Mouse (Mus musculus) left cerebral cortex, adult 2 months (tissue): ENCODE measurements around the gene Rps6kc1. TPM values are rescaled to one million over a fixed set of nuclear protein-coding genes. Genes with fewer than 3 reads are reported as not detected.
"Not testable (repeated sequence)": the region's sequence is repeated elsewhere in the genome, so short reads cannot be mapped to it uniquely, and the experiment has no call there.

ENCODE experiments used
- DNase-seq, 2 experiments: peaks; one replicate each; pipeline ENCODE4 v3.0.0; 2021 to 2022; ENCODE audit warnings: low spot score in 2 of 2, mixed read lengths in 1 of 2; ENCODE audit errors: extremely low spot score in 1 of 2
- H3K27ac ChIP-seq: fragments of 200-600 bp; 2 replicates; pipeline ENCODE4 v1.8.1; 2022
- H3K4me3 ChIP-seq: fragments of 200-600 bp; 2 replicates; pipeline ENCODE4 v1.8.1; 2022
- CTCF ChIP-seq: fragments of 200-600 bp; IDR thresholded peaks from 2 replicates; pipeline ENCODE4 v1.8.1; 2022; ENCODE audit warnings: antibody characterized with exemption, mild to moderate bottlenecking, moderate library complexity
- intact Hi-C: fragments of 180-260 bp; cut with DNase I; formaldehyde crosslinking; loops from one replicate; pipeline ENCODE4 v1.15.1; 2025
- total RNA-seq, 2 experiments: library from RNA; stranded (reverse); gene quantifications; 2 replicates each; pipeline ENCODE4 v1.2.3; 2021

The Rps6kc1 gene
- total RNA-seq, 2 experiments from 2014 or later: 111 to 117 TPM

DNA sequence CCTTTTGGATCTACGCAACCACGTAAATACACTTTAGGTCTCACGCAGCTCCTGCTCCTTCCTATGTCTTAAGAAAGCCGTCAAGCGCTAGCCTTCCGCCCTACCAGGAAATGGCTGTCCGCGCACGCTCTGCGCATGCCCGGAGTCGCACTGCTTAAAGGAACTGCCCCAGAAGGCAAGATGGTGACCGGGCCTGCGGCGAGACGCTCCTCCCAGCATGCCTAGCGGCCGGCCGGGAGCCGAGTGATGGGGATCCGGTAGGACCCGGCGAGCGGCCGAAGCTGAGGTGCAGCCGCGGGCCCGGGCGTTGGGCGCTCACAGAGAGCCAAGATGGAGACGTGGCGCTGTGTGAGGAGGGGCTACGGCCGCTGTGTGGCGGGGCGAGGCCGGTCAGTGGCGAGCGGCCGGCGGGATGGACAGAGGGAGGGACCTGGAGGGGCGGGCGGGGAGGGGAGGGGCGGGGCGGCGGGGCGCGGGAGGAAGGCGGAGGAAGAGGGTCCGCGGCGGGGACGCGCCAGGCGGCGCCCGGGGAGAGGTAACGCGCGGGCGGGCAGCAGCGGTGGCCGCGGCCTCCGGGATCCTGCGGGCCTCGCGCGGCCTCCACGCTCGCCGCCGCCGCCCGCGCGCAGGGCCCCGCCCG lies 16.9 kb upstream of the Rps6kc1 start:
- Histone ChIP-seq H3K27ac (peak overlapping the region; percentile 97), H3K4me3 (peak overlapping the region; percentile 90)
- TF ChIP-seq CTCF: no peak
- DNase-seq: peak; percentile 97
- intact Hi-C loops: loop anchor here (1.0 kb wide), 1 partner anchor 17 kb away; the partner anchor contains the start of gene Rps6kc1

DNA sequence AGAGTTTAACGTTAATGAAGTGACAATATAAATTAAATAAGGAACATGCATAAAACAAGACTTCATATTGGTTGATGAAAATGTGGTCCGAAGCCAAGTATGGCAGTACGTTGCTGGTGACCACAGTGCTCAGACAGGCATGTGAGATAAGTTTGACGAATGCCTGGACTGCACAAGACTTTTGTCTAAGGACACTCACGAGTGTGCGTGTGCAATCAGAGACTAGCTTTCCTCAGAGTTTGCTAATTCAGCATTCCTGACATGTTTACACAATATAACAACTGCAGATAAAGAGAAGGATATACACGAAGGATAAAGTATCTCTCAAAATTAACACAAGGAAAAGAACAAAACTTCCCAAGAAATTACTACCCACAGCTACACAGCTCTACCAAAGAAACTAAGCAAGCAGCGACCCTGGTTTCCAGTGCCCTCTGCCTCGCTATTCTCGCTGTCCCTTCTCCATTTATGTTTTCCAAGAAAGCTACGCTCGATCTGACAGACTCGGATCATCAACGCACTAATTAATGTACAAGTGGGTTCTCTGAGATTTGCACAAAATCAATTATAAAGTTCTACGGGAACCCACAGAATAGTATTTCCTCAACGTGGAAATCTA lies 16.3 kb upstream of the Rps6kc1 start:
- TF ChIP-seq CTCF: no peak
- H3K27ac ChIP-seq: peak overlapping the region; percentile 97
- intact Hi-C loops: loop anchor here (1.0 kb wide), 1 partner anchor 17 kb away; the partner anchor contains the start of gene Rps6kc1
- no peak for DNase-seq
- peak overlapping the region; percentile 90 for H3K4me3 ChIP-seq

DNA sequence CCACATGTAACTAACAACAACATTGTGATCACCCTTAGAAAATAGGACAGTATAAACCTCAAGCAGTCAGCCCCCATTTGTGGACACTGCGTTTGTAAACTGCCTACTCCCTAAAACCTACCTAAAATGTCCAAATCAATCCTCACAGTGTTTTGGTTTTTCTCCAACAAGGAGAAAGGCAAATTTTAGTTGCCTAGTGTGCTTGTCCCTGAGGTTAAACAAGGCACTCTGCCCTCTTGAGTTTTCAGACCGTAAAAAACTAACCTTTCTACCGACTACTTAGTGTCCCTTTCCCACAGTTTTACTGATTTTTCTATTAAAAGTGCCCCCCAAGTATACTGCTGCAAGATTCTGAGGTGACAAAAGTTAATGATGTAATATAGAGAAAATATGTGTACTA lies 15.7 kb upstream of the Rps6kc1 start:
- H3K27ac ChIP-seq: no peak overlapping the region
- no peak for TF ChIP-seq CTCF
- intact Hi-C loops: no loop called here
- DNase-seq: no peak
- H3K4me3 ChIP-seq: peak overlapping the region; percentile 90

DNA sequence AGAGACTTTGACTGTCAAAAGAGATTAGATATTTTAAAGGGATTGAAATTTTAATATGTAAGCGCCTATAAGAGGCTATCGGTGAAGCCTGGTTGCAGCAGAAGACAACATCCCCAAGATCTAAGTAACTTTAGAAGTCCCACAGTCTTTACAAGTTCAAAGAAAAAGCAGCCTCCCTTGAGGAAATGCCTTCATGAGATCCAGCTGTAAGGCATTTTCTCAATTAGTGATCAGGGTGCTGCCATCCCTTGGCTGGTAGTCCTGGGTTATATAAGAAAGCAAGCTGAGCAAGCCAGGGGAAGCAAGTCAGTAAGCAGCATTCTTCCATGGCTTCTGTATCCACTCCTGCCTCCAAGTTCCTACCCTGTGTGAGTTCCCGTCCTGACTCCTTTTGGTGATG lies 13.2 kb upstream of the Rps6kc1 start, which contains the start of gene Angel2:
Angel2 (plus strand) TSS at position 301 of the 400 bp plus-strand sequence.
- DNase-seq, intact Hi-C loops, H3K4me3 ChIP-seq, H3K27ac ChIP-seq: not testable (repeated sequence)

DNA sequence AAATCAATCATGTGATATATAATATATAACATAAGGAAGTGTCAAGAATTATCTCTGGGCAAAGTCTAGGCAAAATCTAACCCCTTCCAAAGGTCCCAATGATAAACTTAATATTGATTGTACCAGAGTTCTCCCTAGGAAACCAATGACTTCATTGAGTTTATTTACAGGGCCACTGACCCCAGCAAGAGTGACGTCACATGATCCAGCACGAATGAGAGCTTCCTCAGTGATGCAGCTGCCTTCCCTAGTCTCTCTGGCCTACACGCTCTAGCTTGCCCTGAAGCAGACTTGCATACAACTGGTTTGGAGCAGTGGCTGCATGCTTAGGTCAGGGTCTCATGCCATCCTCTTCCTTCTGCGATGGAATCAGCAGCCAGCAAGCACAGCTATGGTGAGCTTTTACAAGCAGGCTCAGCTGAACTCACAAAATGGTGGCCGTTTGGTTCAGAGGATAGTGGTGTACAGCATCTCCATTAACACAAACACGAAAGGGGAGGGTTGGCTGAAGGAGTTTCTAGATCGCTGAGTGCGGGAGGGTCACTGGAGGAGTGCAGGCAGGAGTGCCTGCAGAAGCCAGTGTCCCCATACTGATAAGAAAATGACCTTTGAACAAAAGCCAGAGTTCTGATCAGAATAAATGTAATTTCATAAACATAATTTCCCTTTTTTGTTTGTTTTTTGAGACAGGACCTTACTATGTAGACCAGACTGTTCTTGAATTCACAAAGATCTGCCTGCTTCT lies 8.3 kb upstream of the Rps6kc1 start:
- Histone ChIP-seq H3K4me3 (no peak overlapping the region), H3K27ac (peak overlapping the region; percentile 84)
- intact Hi-C loops: no loop called here
- no peak for DNase-seq
- TF ChIP-seq CTCF: no peak

DNA sequence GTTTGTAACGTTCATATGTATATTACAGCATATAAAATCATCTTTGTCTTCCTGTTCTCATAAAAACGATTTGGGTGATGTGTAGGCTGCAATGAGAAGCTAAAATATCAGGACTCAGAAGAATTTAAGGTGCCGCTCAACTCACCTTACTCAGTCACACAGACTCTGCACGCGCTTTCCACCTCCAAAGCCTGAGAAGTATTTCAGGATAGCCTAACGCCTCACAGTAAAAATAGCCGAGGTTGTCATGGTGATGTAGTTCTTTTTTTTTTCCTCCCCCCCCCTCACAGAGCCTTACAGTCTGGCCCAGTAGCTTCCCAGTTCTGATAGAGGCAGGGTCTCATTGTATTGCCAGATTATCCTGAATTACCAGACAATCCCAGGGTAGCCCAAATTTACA lies 7.4 kb upstream of the Rps6kc1 start:
- DNase-seq: peak; percentile 28 to 44
- intact Hi-C loops: no loop called here
- H3K4me3 ChIP-seq: no peak overlapping the region
- TF ChIP-seq CTCF: no peak
- H3K27ac ChIP-seq: peak overlapping the region; percentile 84

DNA sequence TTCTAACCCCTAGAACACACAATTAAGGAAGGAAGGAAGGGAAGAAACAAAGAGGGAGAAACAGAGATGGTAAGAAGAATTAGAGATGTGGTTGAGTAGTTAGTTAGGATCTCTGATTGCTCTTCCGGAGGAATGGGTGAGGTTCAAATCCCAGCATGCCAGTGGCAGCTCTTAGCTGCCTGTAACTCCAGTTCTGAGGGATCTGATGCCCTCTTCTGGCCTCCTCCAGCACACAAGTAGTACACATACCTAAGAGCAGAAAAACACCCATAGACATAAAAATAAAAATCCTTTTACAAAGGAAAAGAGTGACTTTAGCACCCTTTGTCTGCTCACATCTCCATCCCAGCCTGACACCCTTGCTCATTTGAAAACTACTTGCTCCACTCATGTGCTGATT lies 1.1 kb upstream of the Rps6kc1 start:
- intact Hi-C loops: no loop called here
- no peak overlapping the region for H3K4me3 ChIP-seq
- TF ChIP-seq CTCF: peak; percentile 2
- no peak overlapping the region for H3K27ac ChIP-seq
- DNase-seq: no peak

DNA sequence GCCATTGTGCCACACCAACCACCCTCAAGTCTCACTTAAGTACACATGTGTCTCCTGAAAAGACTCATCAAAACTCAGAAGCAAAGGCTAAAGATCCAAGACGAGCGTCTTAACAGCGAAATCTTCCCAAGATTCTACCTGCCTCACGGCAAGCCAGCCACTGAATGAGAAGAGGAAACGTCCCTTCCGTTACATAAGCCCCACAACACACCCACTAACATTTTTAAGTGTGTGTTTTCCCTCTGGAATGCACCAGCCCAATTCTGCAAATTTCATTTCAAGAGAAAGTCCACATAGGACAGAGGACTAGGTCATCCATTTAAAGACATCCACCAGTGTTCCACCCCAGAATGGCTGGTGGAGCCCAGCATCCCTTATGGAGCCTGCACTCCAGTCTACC lies 734 bp downstream of the Rps6kc1 start:
- Histone ChIP-seq H3K4me3 (peak overlapping the region; percentile 97), H3K27ac (peak overlapping the region; percentile 89)
- peak; percentile 19 for DNase-seq
- intact Hi-C loops: loop anchor here (1.0 kb wide), 1 partner anchor 17 kb away; no protein-coding TSS in a partner anchor
- TF ChIP-seq CTCF: no peak

DNA sequence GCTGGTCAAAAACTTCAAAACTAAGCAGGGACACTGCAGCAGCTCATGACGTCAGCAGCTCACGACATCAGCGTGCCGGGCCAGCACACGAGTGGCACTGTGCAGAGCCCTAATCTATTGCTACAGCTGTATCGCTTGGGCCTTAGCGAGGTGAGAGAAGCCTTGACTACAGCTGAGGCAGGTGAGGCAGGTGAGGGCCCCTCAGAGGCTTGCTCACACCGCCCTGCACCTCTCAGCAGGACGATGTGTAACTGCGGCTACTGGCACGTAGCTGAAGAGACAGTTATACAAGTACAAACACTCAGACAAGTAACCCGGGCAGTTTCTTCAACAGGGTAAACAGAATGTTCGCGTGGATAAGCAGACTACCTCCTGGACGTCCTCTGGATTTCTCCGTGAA lies 6.9 kb downstream of the Rps6kc1 start:
- no peak for TF ChIP-seq CTCF
- intact Hi-C loops: no loop called here
- Histone ChIP-seq H3K4me3 (no peak overlapping the region), H3K27ac (no peak overlapping the region)
- DNase-seq: no peak

DNA sequence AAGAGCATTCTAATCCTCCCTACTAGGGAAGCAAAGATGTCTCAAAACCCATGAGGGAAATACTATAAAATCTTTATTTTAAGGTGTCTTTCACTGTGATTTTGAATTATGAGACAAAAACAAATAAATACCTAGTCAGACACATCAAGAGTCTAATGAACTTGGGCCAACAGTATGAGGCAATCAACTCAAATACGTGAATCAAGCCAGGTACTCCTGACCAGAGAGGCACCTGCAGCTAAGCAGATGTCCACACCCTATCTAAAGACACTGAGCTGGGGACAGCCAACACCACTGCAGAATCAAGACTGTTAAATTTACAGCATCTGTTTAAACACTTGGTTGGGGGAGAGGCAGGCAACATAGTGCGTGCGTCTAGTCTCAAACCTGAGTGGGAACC lies 7.4 kb downstream of the Rps6kc1 start:
- no peak overlapping the region for H3K4me3 ChIP-seq
- TF ChIP-seq CTCF: no peak
- no peak for DNase-seq
- H3K27ac ChIP-seq: no peak overlapping the region
- intact Hi-C loops: no loop called here

DNA sequence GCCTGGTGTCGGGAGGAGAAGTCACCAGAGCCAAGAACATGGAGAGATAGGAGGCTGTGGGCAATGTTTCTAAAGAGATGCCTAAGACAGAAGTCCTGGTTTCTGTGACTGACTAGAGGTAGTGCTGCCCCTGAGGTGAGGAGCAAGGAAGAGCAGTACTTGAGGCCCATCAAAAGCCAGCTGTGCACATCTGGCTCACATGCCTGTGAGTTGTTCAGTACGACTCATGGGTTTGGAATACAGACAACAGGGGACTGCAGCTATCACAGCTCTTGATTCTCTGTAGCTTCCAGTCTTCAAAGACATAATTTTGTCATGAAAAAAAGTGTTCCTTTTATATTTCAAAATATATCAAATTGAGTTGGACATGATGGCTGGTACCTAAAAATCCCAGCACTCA lies 10.5 kb downstream of the Rps6kc1 start:
- intact Hi-C loops: no loop called here
- no peak for DNase-seq
- no peak overlapping the region for H3K27ac ChIP-seq
- H3K4me3 ChIP-seq: no peak overlapping the region
- TF ChIP-seq CTCF: no peak

DNA sequence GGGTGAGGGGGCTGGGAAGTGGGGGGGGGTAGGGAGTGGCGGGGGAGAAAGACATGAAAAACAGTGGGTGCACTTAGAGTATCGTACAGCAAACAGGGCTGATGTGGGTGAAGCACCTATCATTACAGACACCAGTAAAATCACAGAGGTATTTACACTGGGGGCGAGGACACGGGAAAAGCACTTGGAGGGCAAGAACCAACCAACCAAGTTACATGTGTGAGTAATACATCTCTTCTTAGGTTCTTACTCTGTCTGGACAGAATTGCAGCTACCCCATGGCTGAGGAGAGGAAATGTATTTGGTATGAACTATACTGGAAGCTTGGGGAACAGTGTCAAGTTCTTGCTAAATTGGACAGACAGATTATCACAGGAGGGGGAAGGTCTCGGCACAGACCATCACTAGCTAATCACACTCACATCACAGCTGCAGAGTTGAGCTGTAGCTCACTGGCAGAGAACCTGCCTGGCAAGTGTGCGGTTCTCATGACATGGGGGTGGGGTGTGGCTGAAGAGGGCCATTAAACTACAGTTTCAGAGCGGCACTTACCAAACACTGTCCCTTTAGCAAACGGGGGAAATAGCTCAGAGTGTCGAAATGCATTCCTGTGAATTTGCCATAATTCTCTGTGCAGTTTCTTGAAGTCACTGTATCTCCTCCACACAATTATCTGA lies 12.5 kb downstream of the Rps6kc1 start:
- no peak for DNase-seq

More for the DNA sequence above, 12.5 kb downstream of the Rps6kc1 start:
- H3K4me3 ChIP-seq: no peak overlapping the region
- no peak for TF ChIP-seq CTCF
- no peak overlapping the region for H3K27ac ChIP-seq
- intact Hi-C loops: no loop called here
